Mouse (Mus musculus) left cerebral cortex, adult 8-10 months (tissue): ENCODE results near the gene Olfr1042. TPM values are rescaled to one million over a fixed set of nuclear protein-coding genes. Genes with fewer than 3 reads are reported as not detected.
"Not testable (repeated sequence)": the region's sequence is repeated elsewhere in the genome, so short reads cannot be mapped to it uniquely, and the experiment has no call there.

Experiments used
- DNase-seq, 2 experiments: peaks; one replicate each; pipeline ENCODE4 v3.0.0; 2022; ENCODE audit warnings: low spot score in 2 of 2
- total RNA-seq, 4 experiments: library from RNA; stranded (reverse); gene quantifications; 2 replicates each; pipeline ENCODE4 v1.2.4; 2022

The Olfr1042 gene
- not detected for total RNA-seq

DNA sequence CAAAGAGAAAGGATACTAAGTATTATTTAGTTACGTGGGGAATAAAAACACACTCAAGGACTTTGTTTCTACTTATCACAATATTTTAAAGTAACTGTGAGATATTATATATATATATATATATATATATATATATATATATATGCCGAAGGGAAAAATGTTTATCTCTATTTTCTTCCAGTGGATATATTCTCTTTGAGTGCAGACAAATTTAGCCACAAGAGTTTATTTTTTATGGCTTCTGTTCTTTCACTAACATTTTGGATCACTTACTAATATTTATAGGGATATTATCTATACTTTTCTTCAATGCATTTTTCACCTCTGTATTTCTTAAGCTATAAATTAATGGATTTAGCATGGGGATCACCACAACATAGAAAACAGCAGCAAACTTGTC is at the start of gene Olfr1042:
Olfr1042 (minus strand) TSS at position 101 of the 400 bp plus-strand sequence.
- DNase-seq: no peak

DNA sequence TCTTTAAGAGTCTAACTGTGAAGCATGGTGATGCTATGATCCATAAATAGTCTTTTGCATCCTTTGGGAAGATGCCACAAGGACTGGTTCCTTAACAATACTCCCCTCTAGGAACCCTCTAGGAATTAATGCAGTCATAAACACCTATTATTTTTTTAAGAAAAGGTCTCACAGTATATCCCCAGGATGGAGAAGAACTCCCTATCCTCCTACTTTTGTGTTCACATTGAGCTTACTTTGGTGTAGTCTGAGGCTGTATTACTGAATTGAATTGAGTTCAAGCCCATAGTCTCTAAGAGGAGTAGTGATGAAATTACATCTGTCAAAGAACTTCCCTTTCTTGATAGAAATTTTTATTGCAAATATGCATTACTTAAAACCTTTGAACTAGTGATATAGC is 41.3 kb upstream of the Olfr1042 start, which contains the start of gene Olfr1045:
Olfr1045 (minus strand) TSS at position 101 of the 400 bp plus-strand sequence.
- no peak for DNase-seq

DNA sequence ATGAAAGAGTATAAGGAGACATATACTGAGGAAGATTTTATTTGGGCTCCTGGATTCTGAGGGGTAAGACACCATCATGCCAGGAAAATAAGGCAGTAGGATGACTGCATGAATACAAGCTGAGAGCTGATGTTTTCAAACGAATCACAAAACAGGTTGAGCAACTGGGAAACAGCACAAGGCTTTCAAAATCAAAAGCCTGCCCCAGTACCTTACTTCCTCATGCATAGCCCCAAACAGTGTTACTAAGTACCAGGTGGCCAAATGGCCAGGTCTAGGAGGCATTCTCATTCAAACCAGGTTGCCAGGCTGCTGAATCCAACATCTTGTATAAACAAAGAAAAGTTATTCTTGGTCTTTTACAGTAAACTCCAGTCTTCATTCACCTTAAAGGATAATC is 34.2 kb upstream of the Olfr1042 start:
- no peak for DNase-seq

DNA sequence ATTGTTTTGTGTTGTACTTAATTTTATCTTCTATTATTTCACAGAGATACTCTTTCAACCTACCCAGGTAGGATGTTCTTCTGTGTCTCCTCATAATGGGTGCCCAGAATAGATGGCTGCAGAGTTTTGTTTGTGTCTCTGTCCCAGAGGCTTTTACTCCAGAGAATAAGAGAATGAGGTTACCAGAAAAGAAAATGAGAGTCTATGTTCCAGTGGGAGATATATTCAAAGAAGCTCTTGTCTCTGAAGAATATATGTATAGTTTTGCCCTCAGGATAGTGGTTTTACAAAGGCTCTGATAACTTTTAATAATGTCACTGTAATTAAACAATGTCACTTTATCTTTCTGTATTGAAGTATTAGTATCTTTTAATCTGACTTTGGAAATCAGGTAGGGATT is 23.9 kb upstream of the Olfr1042 start, which contains the start of gene Olfr52:
Olfr52 (minus strand) TSS at position 101 of the 400 bp plus-strand sequence.
- no peak for DNase-seq

DNA sequence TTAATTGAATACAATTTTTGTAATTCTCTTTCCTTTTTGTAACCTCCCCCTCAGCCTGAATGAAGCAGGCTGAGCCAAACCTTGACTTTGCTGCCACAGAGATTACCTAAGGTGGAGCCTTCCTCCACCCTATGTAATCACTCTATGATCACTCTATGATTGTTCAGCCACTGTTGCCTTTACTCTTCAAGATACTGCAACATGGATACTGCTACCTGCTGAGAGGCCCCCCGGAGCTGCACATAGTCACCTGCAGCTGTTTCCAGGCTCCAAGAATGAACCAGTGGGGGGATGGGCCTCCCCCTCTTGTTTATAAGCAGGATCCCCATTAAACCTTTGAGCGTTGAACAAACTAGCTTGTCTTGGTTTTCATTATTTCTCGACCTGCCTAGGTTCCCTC is 18.3 kb upstream of the Olfr1042 start:
- DNase-seq: no peak

DNA sequence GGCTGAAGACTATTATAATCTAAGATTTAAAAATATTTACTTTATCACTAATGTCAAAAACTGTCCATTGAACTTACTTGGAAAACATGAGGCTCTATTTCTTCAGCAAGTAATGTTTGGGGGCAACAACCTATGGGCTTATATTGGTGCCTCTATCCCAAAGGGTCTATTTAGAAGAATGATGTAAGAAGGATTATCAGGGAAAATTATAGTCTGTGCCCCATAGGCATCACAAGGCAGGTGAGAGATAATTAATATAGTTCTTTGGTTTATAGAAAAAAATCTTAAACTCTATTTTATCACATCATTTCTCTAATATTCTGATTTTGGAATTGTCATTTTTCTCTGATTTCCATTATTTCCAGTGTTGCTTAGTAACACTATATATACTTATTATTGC is 16.1 kb upstream of the Olfr1042 start, which contains the start of gene Olfr1044:
Olfr1044 (minus strand) TSS at position 101 of the 400 bp plus-strand sequence.
- DNase-seq: no peak

DNA sequence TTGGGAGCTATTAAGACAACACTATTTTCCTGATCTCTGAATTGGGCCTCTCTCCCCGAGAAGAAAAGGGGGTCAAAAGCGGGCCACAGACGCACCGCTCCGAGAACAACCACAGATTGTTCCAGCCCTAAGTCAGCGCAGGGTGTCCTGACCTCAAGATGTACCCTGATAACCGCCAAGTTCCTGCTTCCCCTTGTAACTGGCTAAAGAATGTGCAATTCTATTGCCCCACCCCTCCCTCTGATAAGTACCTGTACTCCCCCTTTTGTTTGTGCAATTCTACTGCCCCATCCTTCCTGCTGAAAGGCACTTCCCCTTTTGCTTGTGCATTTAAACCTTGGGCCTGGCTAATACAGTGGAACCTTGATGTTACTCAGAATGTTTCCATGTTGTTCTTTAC is 13.8 kb upstream of the Olfr1042 start:
- DNase-seq: not testable (repeated sequence)

DNA sequence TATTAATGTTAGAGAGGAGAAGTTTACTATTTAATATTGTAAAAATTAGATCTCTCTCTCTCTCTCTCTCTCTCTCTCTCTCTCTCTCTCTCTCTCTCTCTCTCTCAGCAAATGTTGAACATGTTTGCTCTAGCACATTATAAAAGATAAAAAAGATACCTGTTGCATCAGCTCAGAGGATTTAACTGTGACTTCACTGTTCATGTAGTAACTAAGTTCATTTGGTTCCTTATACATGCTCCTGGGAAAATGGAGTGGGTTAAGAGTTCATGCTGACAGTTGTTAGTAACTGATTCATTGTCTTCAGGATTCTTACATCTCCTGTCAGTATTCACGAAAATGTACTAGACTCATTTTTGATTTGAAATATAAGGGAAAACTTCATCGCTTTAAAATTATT is 5.8 kb upstream of the Olfr1042 start, which contains the start of gene Olfr1043:
Olfr1043 (minus strand) TSS at position 101 of the 400 bp plus-strand sequence.
- no peak for DNase-seq

DNA sequence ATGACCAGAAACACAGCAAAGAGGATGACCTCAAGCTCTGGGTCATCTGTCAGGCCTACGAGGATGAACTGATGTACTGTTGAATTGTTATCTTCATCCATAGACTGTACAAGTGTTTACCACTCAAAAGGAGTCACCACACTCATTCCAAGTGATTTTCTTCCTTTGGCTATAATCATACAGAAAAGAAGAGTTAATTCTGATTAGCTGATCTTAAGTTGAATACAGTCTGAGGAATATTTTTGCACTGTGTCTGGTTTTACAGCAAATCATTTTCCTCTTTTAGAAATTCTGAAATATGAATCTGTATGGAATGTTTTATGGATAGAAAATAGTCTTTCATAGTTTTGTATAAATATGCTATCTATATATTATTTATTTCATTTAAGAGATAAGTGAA is 15.0 kb downstream of the Olfr1042 start, which contains the start of gene Olfr1040:
Olfr1040 (minus strand) TSS at position 101 of the 400 bp plus-strand sequence.
- DNase-seq: no peak

DNA sequence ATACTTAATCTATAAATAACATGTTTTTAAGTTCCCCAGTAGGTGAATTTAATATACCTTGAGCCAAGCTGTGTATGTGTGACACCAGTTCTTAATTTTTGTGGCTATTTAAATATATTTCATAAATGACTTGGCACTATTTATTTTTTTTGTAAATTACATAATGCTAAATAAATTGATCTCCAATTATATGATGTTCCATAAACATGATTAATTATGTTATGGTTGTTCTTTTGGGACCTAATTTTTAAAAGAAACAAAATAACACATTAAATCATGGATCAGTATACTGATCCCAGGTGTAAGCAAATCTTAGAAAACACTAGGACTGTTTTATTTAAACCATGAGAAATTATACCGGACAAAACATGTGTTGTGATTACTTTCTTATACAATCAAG is 25.8 kb downstream of the Olfr1042 start, which contains the start of gene Olfr1039:
Olfr1039 (minus strand) TSS at position 101 of the 400 bp plus-strand sequence.
- no peak for DNase-seq

Other genes with a start within 250 kb of the Olfr1042 start
- gene Olfr1025-ps1, start 246.6 kb downstream of the Olfr1042 start, total RNA-seq: not detected
- gene Olfr1026, start 240.3 kb downstream of the Olfr1042 start, total RNA-seq: not detected
- under 1 TPM in 2 of 4 experiments, not detected in 2; 0.09 to 0.11 TPM for gene Olfr1028, start 211.4 kb downstream of the Olfr1042 start, total RNA-seq
- under 1 TPM in 1 of 4 experiments, not detected in 3; 0.18 TPM for gene Olfr1029, start 187.9 kb downstream of the Olfr1042 start, total RNA-seq
- not detected for gene Olfr1030, start 182.6 kb downstream of the Olfr1042 start, total RNA-seq
- not detected for gene Olfr1031, start 171.5 kb downstream of the Olfr1042 start, total RNA-seq
- gene Olfr1032, start 156.3 kb downstream of the Olfr1042 start, total RNA-seq: not detected
- gene Olfr1033, start 141.2 kb downstream of the Olfr1042 start, total RNA-seq: not detected
- gene Olfr1034, start 116.0 kb downstream of the Olfr1042 start, total RNA-seq: not detected
- not detected for gene Olfr1036, start 87.8 kb downstream of the Olfr1042 start, total RNA-seq
- gene Olfr1037, start 74.5 kb downstream of the Olfr1042 start, total RNA-seq: not detected
- not detected for gene Olfr1039, start 25.9 kb downstream of the Olfr1042 start, total RNA-seq
- not detected for gene Olfr1040, start 15.1 kb downstream of the Olfr1042 start, total RNA-seq
- gene Olfr1043, start 5.7 kb upstream of the Olfr1042 start, total RNA-seq: not detected
- gene Olfr1044, start 16.0 kb upstream of the Olfr1042 start, total RNA-seq: not detected
- gene Olfr52, start 23.8 kb upstream of the Olfr1042 start, total RNA-seq: not detected
- gene Olfr1045, start 41.2 kb upstream of the Olfr1042 start, total RNA-seq: not detected
- gene Olfr1046, start 57.5 kb upstream of the Olfr1042 start, total RNA-seq: not detected
- gene Olfr1047, start 69.6 kb upstream of the Olfr1042 start, total RNA-seq: not detected
- gene Olfr1048, start 78.5 kb upstream of the Olfr1042 start, total RNA-seq: not detected
- not detected for gene Olfr1049, start 96.5 kb upstream of the Olfr1042 start, total RNA-seq
- gene Olfr1051, start 117.2 kb upstream of the Olfr1042 start, total RNA-seq: not detected
- gene Olfr1052, start 130.6 kb upstream of the Olfr1042 start, total RNA-seq: not detected
- gene Olfr1053, start 153.4 kb upstream of the Olfr1042 start, total RNA-seq: not detected
- not detected for gene Olfr1054, start 173.6 kb upstream of the Olfr1042 start, total RNA-seq
- not detected for gene Olfr1055, start 188.4 kb upstream of the Olfr1042 start, total RNA-seq
- gene Olfr1056, start 200.6 kb upstream of the Olfr1042 start, total RNA-seq: not detected
- gene Olfr1057, start 216.6 kb upstream of the Olfr1042 start, total RNA-seq: not detected
- not detected for gene Olfr1058, start 226.7 kb upstream of the Olfr1042 start, total RNA-seq